Mouse (Mus musculus) regulatory T cell (primary cell): ENCODE data around the gene Scgb1b12.
"Not testable (repeated sequence)": the region's sequence is repeated elsewhere in the genome, so short reads cannot be mapped to it uniquely, and the experiment has no call there.

ENCODE experiments used
- in situ Hi-C: fragments of 300-600 bp; cut with MboI, MseI; formaldehyde crosslinking; loops from one replicate; pipeline ENCODE4 v1.15.1; 2025; ENCODE audit warnings: high pct_unique_total_duplicates

Gene Scgb1b12

GRCm38 (mm10) chr7:32333882-32334281 is at the start of gene Scgb1b12:
TSS of gene Scgb1b12 (plus strand) at chr7:32334182.
- in situ Hi-C loops = not testable (repeated sequence)

GRCm38 (mm10) chr7:32327145-32327544 is 6.8 kb upstream of the Scgb1b12 start, which contains the start of gene Scgb2b12:
TSS of gene Scgb2b12 (minus strand) at chr7:32327245.
- in situ Hi-C loops = loop anchor here (5.0 kb wide), 1 partner anchor 955 kb away; the partner anchor contains the start of gene Scgb2b19
